Mouse (Mus musculus) layer of hippocampus, adult 8-10 months (tissue): ENCODE measurements around the gene Sez6. TPM values are rescaled to one million over a fixed set of nuclear protein-coding genes. Genes with fewer than 3 reads are reported as not detected.

Experiments
- DNase-seq, 2 experiments: peaks; one replicate each; pipeline ENCODE4 v3.0.0; 2022; ENCODE audit warnings: low spot score in 2 of 2
- total RNA-seq, 4 experiments: library from RNA; stranded (reverse); gene quantifications; 2 replicates each; pipeline ENCODE4 v1.2.4; 2022

The Sez6 gene
- total RNA-seq = 100 to 1,000 TPM; 139 to 164 (median 153) TPM

DNA sequence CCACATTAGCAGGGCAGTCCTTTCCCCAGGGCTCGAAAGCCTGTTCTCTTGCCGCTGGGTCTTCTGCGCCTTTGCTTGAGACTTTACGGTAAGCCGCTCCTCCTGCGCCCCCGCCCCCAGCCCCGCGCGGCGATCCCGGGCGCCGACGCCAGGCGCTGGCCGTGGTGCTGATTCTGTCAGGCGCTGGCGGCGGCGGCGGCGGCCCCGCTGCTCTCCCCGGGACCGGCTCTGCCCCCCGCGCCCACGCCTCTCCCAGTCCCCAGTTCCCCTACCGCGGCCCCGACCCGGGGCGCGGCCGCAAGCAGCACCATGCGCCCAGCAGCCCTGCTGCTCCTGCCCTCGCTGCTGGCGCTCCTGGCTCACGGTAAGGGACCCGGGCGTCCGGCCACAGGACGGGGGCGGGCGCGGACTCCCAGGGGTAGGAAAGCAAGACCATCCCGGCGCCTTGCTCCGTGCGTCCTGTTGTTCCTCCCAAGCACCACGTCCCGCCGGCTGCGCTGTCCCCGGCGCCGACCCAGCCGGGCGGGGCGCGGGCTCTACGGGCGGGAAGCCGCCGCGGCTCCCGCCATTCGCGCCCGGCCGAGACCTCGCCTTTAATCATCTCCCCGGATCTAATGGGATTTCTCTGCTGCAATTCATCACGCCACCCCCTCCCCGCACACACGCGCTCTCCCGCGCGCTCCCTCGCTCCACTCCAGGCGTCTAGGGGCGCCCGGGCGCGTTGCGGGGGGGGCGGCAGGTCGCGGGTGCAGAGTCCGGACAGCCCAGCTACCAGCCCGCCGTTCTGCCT is at the start of gene Sez6:
Sez6 (plus strand) TSS at position 50 of the 790 bp plus-strand sequence.
- DNase-seq = peak; percentile 45 to 80

DNA sequence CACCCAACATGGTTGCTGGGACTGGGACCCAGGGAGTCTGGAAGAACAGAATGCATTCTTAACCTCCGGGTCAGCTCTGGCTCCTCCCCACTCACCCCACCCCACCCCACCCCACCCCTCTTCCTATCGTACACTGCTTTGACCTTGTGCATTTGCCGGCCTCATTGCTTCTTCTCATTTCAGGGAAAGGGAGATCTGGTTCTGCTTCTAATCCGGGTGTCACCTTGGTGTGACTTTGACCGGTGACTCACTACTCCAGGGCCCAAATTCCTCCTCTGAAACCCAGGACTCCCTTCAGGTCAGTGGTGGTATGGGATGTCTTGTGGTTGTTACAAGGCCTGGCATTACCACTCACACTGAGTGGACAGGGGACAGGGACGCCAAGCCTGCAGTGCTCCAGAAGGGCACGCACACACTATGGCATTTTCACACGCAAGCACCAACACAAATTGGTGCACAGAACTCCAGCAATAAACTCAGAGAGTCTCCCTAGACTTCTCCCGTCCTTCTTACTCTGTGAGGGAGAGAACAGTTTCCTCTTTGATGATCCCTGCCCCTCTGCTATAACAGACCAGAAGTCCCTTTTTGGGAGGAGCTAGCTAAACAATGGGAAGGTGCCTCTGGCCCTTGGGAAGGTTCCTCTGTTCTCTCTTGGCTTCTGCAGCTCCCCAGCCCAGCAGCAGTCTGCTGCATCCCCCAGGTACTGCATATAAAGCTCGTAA is 45.9 kb upstream of the Sez6 start:
- no peak for DNase-seq

DNA sequence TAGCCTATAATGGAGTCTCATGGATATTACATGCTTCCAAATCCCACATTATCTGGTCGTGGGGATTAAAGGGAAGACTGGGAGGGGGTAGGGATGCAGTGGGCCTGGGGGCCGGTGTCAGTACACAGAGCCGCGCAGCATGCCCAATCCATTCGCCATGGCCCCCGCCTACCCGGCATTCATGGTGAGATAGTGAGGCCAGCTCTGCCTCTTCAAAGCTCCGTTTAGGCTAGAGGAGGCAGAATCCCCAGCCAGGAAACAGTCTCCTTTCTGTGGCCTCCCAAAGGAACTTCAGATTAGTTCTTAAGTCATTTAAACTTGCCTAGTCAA is 45.4 kb upstream of the Sez6 start:
- no peak for DNase-seq

DNA sequence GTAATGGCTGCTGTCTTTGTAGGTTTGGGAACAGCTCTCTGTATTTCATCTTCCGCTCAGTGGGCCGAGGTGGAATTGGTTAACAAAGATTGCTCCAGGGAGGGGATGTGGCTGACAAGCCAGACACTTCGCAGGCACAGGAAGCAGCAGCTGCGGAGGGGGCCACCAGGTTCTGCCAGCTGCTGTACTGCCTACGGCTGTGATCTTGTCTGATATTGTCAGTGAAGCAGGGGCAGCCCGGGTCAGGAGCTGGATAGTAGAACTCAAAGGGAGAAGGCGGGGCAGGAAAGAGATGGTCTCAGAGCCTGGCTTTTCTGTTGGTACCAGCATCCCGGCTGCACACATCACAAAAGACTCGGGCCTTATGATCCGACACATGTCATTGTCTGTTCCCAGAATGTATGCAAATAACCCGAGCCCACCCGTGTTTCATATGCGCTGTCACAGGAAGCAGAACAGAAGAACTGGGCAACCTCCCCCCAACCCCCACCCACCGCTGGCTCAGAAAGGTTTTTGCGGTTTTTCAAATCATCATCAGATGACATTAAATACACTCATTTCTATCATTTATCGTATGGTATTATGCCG is 43.1 kb upstream of the Sez6 start:
- no peak for DNase-seq

GRCm38 (mm10) chr11:77888846-77889245 is 41.8 kb upstream of the Sez6 start:
- DNase-seq = no peak

GRCm38 (mm10) chr11:77889484-77889883 is 41.1 kb upstream of the Sez6 start:
- no peak for DNase-seq

DNA sequence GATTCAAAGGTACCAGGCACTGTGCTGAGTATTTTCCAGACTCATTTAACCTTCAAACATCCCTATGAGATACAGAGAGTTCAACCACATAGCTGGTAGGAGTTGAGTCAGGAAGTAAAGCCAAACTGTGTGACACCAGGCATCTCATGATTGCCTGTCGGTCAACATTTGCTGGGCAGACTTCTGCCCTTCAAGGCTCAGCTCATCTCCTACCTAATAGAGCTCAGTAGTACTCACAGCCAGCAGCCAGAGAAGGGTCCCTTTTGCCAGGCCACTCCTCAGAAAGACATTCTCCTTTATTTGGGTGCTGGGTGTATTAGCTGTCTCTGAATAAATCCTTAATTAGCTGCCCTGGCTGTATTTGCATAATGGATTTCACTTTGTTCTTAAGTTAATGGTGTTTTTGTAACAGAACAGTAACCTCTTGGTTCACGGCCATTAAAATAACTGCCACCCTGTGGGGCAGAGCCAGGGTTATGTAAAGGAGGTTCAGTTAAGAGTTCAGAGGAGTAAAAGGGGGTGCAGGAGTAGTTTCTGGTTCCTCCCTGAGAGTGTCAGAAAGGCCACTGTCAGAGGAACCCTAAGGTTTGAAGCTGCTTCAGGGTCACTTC is 39.8 kb upstream of the Sez6 start:
- no peak for DNase-seq

- no peak for DNase-seq
Observed at GRCm38 (mm10) chr11:77892883-77893282, 37.7 kb upstream of the Sez6 start.

DNA sequence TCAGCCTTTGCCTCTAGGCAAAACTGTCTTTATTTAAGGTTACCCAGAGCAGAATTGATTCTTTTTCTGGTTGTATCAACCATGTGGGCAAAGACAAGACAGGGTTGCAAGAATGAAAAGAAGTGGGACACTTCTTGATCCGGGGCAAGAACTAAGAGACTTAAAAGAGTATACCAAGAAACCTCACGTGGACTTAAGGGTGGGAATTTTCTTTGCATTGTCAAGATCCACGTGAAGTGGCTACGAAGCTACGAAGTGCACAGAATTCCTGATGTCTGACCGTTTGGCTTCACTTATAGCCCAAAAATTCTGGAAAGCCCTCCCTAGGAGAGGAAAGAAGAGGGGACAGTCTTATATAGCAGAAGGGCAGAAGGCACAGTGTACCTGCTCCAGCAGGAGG is 37.3 kb upstream of the Sez6 start:
- no peak for DNase-seq

- DNase-seq = peak; percentile 87 to 90
Observed at GRCm38 (mm10) chr11:77893787-77894718, 36.5 kb upstream of the Sez6 start, which contains the start of gene Pipox. Gene Pipox, minus strand, starts transcription at chr11:77894096.

GRCm38 (mm10) chr11:77894967-77895366 is 35.6 kb upstream of the Sez6 start:
- DNase-seq = no peak

DNA sequence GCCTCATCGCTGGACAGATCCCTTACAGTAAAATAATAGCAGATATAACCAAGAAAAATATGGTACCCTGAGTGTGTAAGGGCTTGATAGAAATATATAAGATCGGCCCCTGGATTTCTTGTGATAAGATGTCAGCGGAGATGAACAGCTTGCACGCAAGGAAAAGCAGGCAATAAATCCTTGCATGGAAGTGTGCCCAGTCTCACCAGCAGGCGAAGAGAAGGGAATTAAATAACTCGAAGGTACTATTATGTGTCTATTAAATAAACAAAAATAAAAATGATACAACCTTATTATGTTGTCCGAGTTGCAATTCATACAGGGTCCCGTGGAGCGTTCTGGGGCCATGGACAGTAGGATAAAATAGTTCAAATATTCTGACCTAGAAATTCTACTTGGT is 34.6 kb upstream of the Sez6 start:
- DNase-seq = no peak

DNA sequence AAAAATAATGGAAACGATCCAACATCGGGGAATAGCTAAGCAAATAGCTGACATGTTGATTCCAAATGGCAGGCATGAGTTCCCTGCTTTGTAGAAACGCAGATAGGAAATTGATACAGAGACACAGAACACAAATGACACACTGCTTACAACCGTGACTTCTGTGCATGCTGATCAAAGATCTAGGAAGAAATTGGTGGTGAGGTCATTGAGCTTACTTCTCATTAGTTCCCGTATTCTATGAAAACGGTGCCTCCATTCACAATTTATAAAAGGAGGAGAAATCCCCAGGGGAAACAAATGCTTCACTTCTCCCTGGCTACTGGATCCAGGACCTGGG is 34.1 kb upstream of the Sez6 start:
- no peak for DNase-seq

GRCm38 (mm10) chr11:77896820-77897805 is 33.5 kb upstream of the Sez6 start:
- peak in 1 of 2 experiments; percentile 21 for DNase-seq

DNA sequence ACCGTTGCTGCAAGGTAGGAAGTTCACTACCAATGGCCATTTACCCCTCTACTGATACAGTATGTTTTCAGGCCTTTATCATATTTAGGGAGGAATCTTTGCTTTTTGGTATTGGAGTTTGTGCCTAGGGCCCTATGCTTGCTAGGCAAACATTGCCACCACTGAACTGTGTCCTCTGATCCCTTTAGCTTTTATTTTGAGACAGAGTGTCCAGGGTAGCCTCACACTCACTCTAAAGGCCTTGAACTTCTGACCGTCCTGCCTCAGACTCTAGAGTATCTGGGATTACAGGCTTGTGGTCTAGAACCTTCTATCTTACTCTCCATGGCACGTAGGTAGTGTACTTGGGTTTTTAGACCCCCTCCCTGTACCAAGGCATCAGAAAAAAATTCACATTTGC is 30.4 kb upstream of the Sez6 start:
- no peak for DNase-seq

GRCm38 (mm10) chr11:77900696-77901095 is 29.9 kb upstream of the Sez6 start:
- DNase-seq = no peak

GRCm38 (mm10) chr11:77901366-77901765 is 29.2 kb upstream of the Sez6 start:
- no peak for DNase-seq

DNA sequence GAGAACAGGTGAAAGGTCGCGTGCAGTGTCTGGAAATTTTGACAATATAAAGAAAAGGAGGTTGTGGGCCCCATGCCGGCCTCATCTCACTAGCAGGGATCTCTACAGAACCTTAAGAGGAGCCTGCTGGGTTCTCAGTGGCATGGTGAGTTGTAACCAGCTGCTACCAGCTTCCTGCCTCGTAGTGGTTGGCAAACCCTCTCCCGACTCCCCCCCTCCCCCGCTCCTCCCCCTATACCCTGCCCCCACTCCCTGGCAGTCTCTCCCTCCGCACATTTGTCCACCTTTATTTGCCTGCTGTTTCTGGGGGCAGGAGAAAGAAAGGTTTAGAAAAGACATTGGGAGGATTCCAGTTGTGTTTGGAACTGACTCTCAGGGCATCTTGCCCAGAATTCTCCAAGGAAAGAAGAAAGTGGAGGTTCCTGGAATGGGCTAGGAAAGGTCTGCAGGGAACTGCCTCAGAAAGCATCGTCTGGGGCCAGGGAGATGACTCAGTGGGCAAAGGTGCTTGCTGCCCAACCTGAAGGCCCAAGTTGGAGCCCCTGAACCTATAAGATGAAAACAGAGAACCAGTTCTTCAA is 28.7 kb upstream of the Sez6 start:
- peak in 1 of 2 experiments; percentile 26 for DNase-seq

GRCm38 (mm10) chr11:77903761-77904160 is 26.8 kb upstream of the Sez6 start:
- no peak for DNase-seq
